Mouse (Mus musculus): ENCODE results near the gene Fam110a.

GRCm38 (mm10) chr2:151971748-151972147 is 8.3 kb downstream of the Fam110a start:
- TF ChIP-seq CTCF (IDR thresholded peaks at IDR 0.05; ENCODE audit: borderline replicate concordance, insufficient read depth, low read length) (no peak), POLR2A (IDR thresholded peaks at IDR 0.05; ENCODE audit: low read depth, low read length) (no peak)

All from embryonic fibroblast, embryonic 13.5 days (primary cell).